Mouse (Mus musculus) naive thymus-derived CD4-positive, alpha-beta T cell, adult 5 months (primary cell): Measurements from ENCODE around the gene Eif4g1. TPM values are rescaled to one million over a fixed set of nuclear protein-coding genes. Genes with fewer than 3 reads are reported as not detected.

Experiments used
- polyA plus RNA-seq: library from polyadenylated mRNA; unstranded; fragments of 100-300 nt; shearing (Covaris generic); gene quantifications from one replicate; pipeline ENCODE4 v1.2.1, GENCODE M21; 2017

Gene Eif4g1
- polyA plus RNA-seq = 147 TPM

GRCm38 (mm10) chr16:20668013-20668412, at the start of gene Eif4g1:
Gene Eif4g1, plus strand, starts transcription at chr16:20668313.

GRCm38 (mm10) chr16:20621191-20621990, 46.7 kb upstream of the Eif4g1 start, which contains the start of gene Camk2n2:
Gene Camk2n2, minus strand, starts transcription at chr16:20621287.

GRCm38 (mm10) chr16:20629731-20630634, 38.1 kb upstream of the Eif4g1 start, which contains the start of gene Ece2:
Gene Ece2, plus strand, starts transcription at chr16:20629828.

GRCm38 (mm10) chr16:20651076-20651946, 16.8 kb upstream of the Eif4g1 start, which contains the start of gene Psmd2:
Gene Psmd2, plus strand, starts transcription at chr16:20651652.

GRCm38 (mm10) chr16:20693111-20693701, 25.1 kb downstream of the Eif4g1 start, which contains the start of gene Fam131a:
Gene Fam131a, plus strand, starts transcription at chr16:20693241.

GRCm38 (mm10) chr16:20717181-20717977, 49.3 kb downstream of the Eif4g1 start, which contains the start of the genes Polr2h and Clcn2:
Gene Polr2h, plus strand, starts transcription at chr16:20717665.
Gene Clcn2, minus strand, starts transcription at chr16:20717746.

GRCm38 (mm10) chr16:20732925-20733730, 65.0 kb downstream of the Eif4g1 start, which contains the start of gene Chrd:
Gene Chrd, plus strand, starts transcription at chr16:20733127.

GRCm38 (mm10) chr16:20733731-20734730, 65.9 kb downstream of the Eif4g1 start, which contains the start of gene Thpo:
Gene Thpo, minus strand, starts transcription at chr16:20734511.

Other genes with a start within 250 kb of the Eif4g1 start
- gene Abcc5, start 241.9 kb upstream of the Eif4g1 start, polyA plus RNA-seq = 45.2 TPM
- 76.2 TPM for gene Eif2b5, start 169.5 kb upstream of the Eif4g1 start, polyA plus RNA-seq
- 22.0 TPM for gene Dvl3, start 151.3 kb upstream of the Eif4g1 start, polyA plus RNA-seq
- gene Ap2m1, start 132.8 kb upstream of the Eif4g1 start, polyA plus RNA-seq = 394 TPM
- gene Abcf3, start 119.7 kb upstream of the Eif4g1 start, polyA plus RNA-seq = 84.1 TPM
- gene Vwa5b2, start 78.8 kb upstream of the Eif4g1 start, polyA plus RNA-seq = 0.16 TPM
- 9.8 TPM for gene Eef1akmt4, start 56.7 kb upstream of the Eif4g1 start, polyA plus RNA-seq
- gene Gm49333, start 56.7 kb upstream of the Eif4g1 start, polyA plus RNA-seq = not detected
- gene Alg3, start 56.6 kb upstream of the Eif4g1 start, polyA plus RNA-seq = 16.6 TPM
- not detected for gene Camk2n2, start 47.0 kb upstream of the Eif4g1 start, polyA plus RNA-seq
- gene Ece2, start 38.5 kb upstream of the Eif4g1 start, polyA plus RNA-seq = not detected
- 175 TPM for gene Psmd2, start 16.7 kb upstream of the Eif4g1 start, polyA plus RNA-seq
- 1.2 TPM for gene Fam131a, start 24.9 kb downstream of the Eif4g1 start, polyA plus RNA-seq
- gene Polr2h, start 49.4 kb downstream of the Eif4g1 start, polyA plus RNA-seq = 50.7 TPM
- gene Clcn2, start 49.4 kb downstream of the Eif4g1 start, polyA plus RNA-seq = 4.6 TPM
- gene Chrd, start 64.8 kb downstream of the Eif4g1 start, polyA plus RNA-seq = not detected
- gene Thpo, start 66.2 kb downstream of the Eif4g1 start, polyA plus RNA-seq = not detected